Mouse (Mus musculus) midbrain, embryonic 14.5 days (tissue): Measurements from ENCODE around the gene Plbd2. TPM values are rescaled to one million over a fixed set of nuclear protein-coding genes. Genes with fewer than 3 reads are reported as not detected.

ENCODE experiments used
- ATAC-seq: fragments of 200-750 bp; cut with Nextera tagmentation; 2 replicates; pipeline ENCODE4 v1.8.0; 2017; ENCODE audit warnings: moderate number of reproducible peaks, moderate library complexity; ENCODE audit not compliant: low FRiP score, low TSS enrichment
- DNase-seq: peaks from one replicate; pipeline ENCODE4 v3.0.0-alpha.2; 2015
- H3K27ac ChIP-seq: fragments of 300-500 bp; sonication (generic); replicated peaks from 2 replicates; pipeline ENCODE4 v1.5.1; 2014; ENCODE audit warnings: mild to moderate bottlenecking, low read depth, low read length, moderate library complexity
- H3K27me3 ChIP-seq: fragments of 300-500 bp; sonication (generic); 2 replicates; pipeline ENCODE4 v1.6.1; 2014; ENCODE audit warnings: low read length, control low read depth, mixed read lengths; ENCODE audit not compliant: control insufficient read depth, insufficient read depth
- H3K36me3 ChIP-seq: fragments of 300-500 bp; sonication (generic); 2 replicates; pipeline ENCODE4 v1.6.1; 2014; ENCODE audit warnings: low read length, control low read depth; ENCODE audit not compliant: control insufficient read depth, insufficient read depth
- H3K4me1 ChIP-seq: fragments of 300-500 bp; sonication (generic); 2 replicates; pipeline ENCODE4 v1.6.1; 2014; ENCODE audit warnings: mild to moderate bottlenecking, antibody characterized with exemption, low read length, control low read depth; ENCODE audit not compliant: control insufficient read depth, insufficient read depth
- H3K4me2 ChIP-seq: fragments of 300-500 bp; sonication (generic); 2 replicates; pipeline ENCODE4 v1.6.1; 2014; ENCODE audit warnings: mild to moderate bottlenecking, low read length, moderate library complexity
- H3K4me3 ChIP-seq: fragments of 300-500 bp; sonication (generic); replicated peaks from 2 replicates; pipeline ENCODE4 v1.5.1; 2014; ENCODE audit warnings: low read depth, low read length
- H3K9ac ChIP-seq: fragments of 300-500 bp; sonication (generic); replicated peaks from 2 replicates; pipeline ENCODE4 v1.6.1; 2014; ENCODE audit warnings: mild to moderate bottlenecking, low read length, moderate library complexity
- H3K9me3 ChIP-seq: fragments of 300-500 bp; sonication (generic); 2 replicates; pipeline ENCODE4 v1.6.1; 2016; ENCODE audit warnings: low read length, control low read depth, mixed read lengths; ENCODE audit not compliant: control insufficient read depth
- whole genome bisulfite sequencing: fragments of 180-500 bp; shearing (Covaris S2); extraction: QIAGEN DNeasy Blood & Tissue Kit; methylation state at CpG from one replicate; pipeline ENCODE4 v1.1.7; 2014; 5-methylcytosine and 5-hydroxymethylcytosine counted together
- polyA plus RNA-seq: library from polyadenylated mRNA; unstranded; fragments of >200 nt; fragmentation: Nextera tagmentation; extraction: Ambion mirVana; gene quantifications from 2 replicates; pipeline ENCODE4 v1.2.1, GENCODE M21; 2014

Plbd2 gene
- polyA plus RNA-seq, 1 experiment from 2014 or later, result 26.1 TPM

GRCm38 (mm10) chr5:120439887-120440670 lies 63.3 kb downstream of the Plbd2 start:
- Histone ChIP-seq H3K9ac (peak overlapping the region; percentile 92), H3K4me1 (peaks cover 18% of the 10 kb centered on the region; the same call in 1 of the 2 replicates), H3K36me3 (peaks cover 15% of the 10 kb centered on the region; the same call in 1 of the 2 replicates), H3K4me3 (peak overlapping the region; percentile 44), H3K4me2 (peak overlapping the region; percentile 72), H3K9me3 (no peaks in the 10 kb centered on the region), H3K27me3 (peaks cover 38% of the 10 kb centered on the region), H3K27ac (peak overlapping the region; percentile 97)
- no peak for ATAC-seq
- 2% methylated on average over 61 of the region's 61 CpGs for whole genome bisulfite sequencing
- peak; percentile 54 for DNase-seq

DNA sequence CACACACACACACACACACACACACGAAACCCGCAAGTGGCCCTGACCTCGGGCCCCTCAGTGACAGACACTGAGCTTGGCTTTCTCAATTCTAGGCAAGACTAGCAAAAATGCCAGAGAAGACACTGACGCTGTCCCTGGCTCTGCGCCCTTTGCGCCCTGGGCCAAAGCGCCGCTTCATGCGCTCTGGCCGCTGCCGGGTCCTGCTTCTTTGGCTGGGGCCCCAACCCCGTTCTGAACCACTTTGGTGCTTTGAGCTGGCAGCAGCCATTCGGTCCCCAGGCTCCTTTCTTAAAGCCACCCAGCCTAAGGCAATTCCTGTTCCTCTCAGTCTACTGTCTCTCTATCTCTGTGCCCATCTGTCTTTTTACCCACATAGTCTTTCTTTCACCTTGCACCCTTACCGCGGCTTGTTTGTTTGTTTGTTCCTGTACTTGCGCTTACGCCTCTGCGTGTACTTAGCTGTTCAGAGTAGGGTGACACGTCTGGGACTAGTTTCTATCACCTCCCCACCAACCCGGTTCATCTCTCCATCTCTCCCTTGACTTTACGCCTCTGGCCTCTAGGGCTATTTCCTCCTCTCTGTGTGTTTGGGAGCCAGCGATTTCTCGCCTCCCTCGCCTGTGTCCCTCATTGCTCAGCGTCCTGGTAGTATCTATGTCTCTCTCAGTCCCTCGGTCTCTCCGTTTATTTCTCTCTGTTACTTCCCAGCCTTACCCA lies 64.3 kb downstream of the Plbd2 start:
- WGBS, result 3% methylated on average over 27 of the region's 27 CpGs
- H3K27ac ChIP-seq, result peak overlapping the region; percentile 97
- peaks cover 45% of the 10 kb centered on the region for H3K27me3 ChIP-seq
- no peaks in the 10 kb centered on the region for H3K9me3 ChIP-seq
- H3K4me2 ChIP-seq, result peak overlapping the region; percentile 72
- H3K4me3 ChIP-seq, result peak overlapping the region; percentile 44
- H3K4me1 ChIP-seq, result peaks cover 18% of the 10 kb centered on the region; the same call in 1 of the 2 replicates
- ATAC-seq, result no peak
- peak; percentile 55 for DNase-seq
- H3K36me3 ChIP-seq, result peaks cover 22% of the 10 kb centered on the region
- H3K9ac ChIP-seq, result peak overlapping the region; percentile 92

- 2% methylated on average over 13 of the region's 13 CpGs for WGBS
- DNase-seq (no peak), ATAC-seq (no peak)
- no peaks in the 10 kb centered on the region for H3K9me3 ChIP-seq
- H3K9ac ChIP-seq, result peak overlapping the region; percentile 92
- H3K27me3 ChIP-seq, result peaks cover 50% of the 10 kb centered on the region
- H3K27ac ChIP-seq, result peak overlapping the region; percentile 97
- H3K36me3 ChIP-seq, result peaks cover 22% of the 10 kb centered on the region
- peak overlapping the region; percentile 44 for H3K4me3 ChIP-seq
- peak overlapping the region; percentile 72 for H3K4me2 ChIP-seq
- peaks cover 18% of the 10 kb centered on the region; the same call in 1 of the 2 replicates for H3K4me1 ChIP-seq
Measured at GRCm38 (mm10) chr5:120438469-120438868, 65.0 kb downstream of the Plbd2 start.

DNA sequence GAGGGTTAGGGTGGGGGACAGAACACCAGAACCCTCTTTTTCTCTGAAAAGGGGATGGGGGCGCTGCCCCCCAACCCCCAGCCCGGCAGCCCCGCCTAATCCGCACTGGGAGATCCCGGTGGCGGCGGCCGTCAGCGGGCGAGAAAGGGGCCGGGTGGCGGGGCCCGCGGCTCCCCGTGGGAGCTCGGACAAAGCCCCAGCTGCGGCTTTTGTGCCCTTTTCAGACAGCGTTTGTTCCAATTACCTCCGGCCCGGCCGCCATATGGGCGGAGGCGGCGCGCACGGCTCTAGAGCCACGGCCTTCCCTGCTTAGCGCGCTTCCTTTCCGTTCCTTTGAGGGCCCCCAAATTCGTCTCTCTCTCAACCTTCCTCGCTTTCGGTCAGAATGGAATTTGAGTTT lies 65.4 kb downstream of the Plbd2 start:
- H3K36me3 ChIP-seq, result peaks cover 22% of the 10 kb centered on the region
- H3K4me2 ChIP-seq, result peak overlapping the region; percentile 72
- no peak for ATAC-seq
- WGBS, result under 1% methylated on average over 33 of the region's 33 CpGs
- peaks cover 52% of the 10 kb centered on the region for H3K27me3 ChIP-seq
- peaks cover 18% of the 10 kb centered on the region; the same call in 1 of the 2 replicates for H3K4me1 ChIP-seq
- H3K27ac ChIP-seq, result peak overlapping the region; percentile 97
- peak overlapping the region; percentile 92 for H3K9ac ChIP-seq
- peak overlapping the region; percentile 44 for H3K4me3 ChIP-seq
- peak; percentile 72 for DNase-seq
- no peaks in the 10 kb centered on the region for H3K9me3 ChIP-seq

DNA sequence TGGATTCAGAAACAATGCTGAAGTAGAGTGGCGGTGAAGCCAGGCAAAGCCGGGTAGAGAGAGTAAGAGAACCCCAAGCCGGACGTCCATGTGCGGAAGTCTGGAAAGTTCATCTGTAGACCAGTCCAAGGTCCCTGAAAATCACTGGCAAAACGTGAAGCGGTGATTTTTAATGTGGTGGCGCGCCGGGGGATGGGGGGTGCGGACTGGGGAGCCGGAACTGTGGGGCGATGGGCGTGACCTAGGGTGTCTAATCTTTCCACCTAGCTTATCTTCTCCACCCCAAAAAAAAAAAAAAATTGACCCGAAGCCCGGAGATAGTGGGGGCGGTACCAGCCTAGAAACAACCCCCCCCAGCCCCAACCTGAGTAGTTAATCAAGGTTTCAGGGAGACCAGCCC lies 65.9 kb downstream of the Plbd2 start:
- DNase-seq (peak; percentile 51), ATAC-seq (no peak)
- H3K27ac ChIP-seq, result peak overlapping the region; percentile 97
- H3K9me3 ChIP-seq, result no peaks in the 10 kb centered on the region
- H3K4me2 ChIP-seq, result peak overlapping the region; percentile 72
- peaks cover 18% of the 10 kb centered on the region; the same call in 1 of the 2 replicates for H3K4me1 ChIP-seq
- H3K27me3 ChIP-seq, result peaks cover 52% of the 10 kb centered on the region
- H3K4me3 ChIP-seq, result peak overlapping the region; percentile 44
- H3K36me3 ChIP-seq, result peaks cover 22% of the 10 kb centered on the region
- under 1% methylated on average over 17 of the region's 17 CpGs for WGBS
- H3K9ac ChIP-seq, result peak overlapping the region; percentile 92

GRCm38 (mm10) chr5:120436885-120437495 lies 66.4 kb downstream of the Plbd2 start:
- DNase-seq (peak; percentile 72), ATAC-seq (no peak)
- Histone ChIP-seq H3K9me3 (no peaks in the 10 kb centered on the region), H3K4me1 (peaks cover 18% of the 10 kb centered on the region; the same call in 1 of the 2 replicates), H3K27ac (peak overlapping the region; percentile 97), H3K36me3 (peaks cover 22% of the 10 kb centered on the region), H3K4me3 (peak overlapping the region; percentile 44), H3K9ac (peak overlapping the region; percentile 92), H3K27me3 (peaks cover 52% of the 10 kb centered on the region), H3K4me2 (peak overlapping the region; percentile 72)
- WGBS, result under 1% methylated on average over 18 of the region's 18 CpGs

DNA sequence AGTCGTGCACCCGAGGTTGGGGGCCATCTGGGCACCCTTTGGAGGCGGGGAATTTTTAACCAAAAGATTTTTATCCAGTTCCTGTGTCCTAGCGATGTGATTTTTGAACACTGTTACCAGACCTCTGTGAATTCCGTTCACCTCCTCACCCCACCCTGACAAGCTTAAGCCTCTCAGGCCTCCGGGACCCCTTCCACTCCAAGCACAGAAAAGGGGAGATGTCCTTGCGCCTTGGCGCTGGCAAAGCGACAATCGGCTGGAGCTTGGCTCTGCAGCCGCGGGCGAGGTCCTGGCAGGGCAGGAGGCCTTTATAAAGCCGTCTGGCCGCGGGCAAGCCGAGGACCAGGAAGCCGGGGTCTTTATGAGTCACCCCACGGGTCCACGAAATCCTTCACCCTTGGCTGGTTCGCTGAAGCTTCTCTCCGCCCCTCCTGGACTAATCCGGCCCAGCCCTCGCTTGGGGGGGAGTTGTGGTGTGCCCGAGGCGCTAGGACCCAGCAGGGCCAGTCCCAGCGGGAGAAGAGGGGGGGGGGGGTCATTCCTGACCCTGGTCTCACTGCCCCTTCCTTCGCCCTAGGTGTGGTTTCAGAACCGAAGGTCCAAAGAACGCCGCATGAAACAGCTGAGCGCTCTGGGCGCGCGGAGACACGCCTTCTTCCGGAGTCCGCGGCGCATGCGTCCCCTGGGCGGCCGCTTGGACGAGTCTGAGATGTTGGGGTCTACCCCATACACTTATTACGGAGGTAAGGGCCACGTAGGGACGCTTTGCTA lies 67.5 kb downstream of the Plbd2 start:
- Histone ChIP-seq H3K27ac (peak overlapping the region; percentile 97), H3K27me3 (peaks cover 62% of the 10 kb centered on the region), H3K9ac (peak overlapping the region; percentile 92), H3K4me3 (peak overlapping the region; percentile 44), H3K36me3 (peaks cover 22% of the 10 kb centered on the region), H3K4me2 (peak overlapping the region; percentile 72), H3K9me3 (no peaks in the 10 kb centered on the region), H3K4me1 (peaks cover 18% of the 10 kb centered on the region; the same call in 1 of the 2 replicates)
- ATAC-seq (no peak), DNase-seq (peak; percentile 74)
- under 1% methylated on average over 45 of the region's 47 CpGs for WGBS
